Mouse (Mus musculus) intestine, postnatal 0 days (tissue): ENCODE data around the gene Gm47996. TPM values are rescaled to one million over a fixed set of nuclear protein-coding genes. Genes with fewer than 3 reads are reported as not detected.
"Not testable (repeated sequence)": the region's sequence is repeated elsewhere in the genome, so short reads cannot be mapped to it uniquely, and the experiment has no call there.

Experiments used
- ATAC-seq: fragments of 200-750 bp; cut with Nextera tagmentation; 2 replicates; pipeline ENCODE4 v1.8.0; 2017; ENCODE audit warnings: mild to moderate bottlenecking, moderate TSS enrichment, moderate library complexity
- H3K27ac ChIP-seq: fragments of 300-500 bp; sonication (generic); 2 replicates; pipeline ENCODE4 v1.5.1; 2014; ENCODE audit warnings: mild to moderate bottlenecking, low read depth, low read length, moderate library complexity
- H3K27me3 ChIP-seq: fragments of 300-500 bp; sonication (generic); replicated peaks from 2 replicates; pipeline ENCODE4 v1.6.1; 2014; ENCODE audit warnings: low read length, mixed read lengths; ENCODE audit not compliant: control insufficient read depth, insufficient read depth
- H3K36me3 ChIP-seq: fragments of 300-500 bp; sonication (generic); 2 replicates; pipeline ENCODE4 v1.6.1; 2014; ENCODE audit warnings: mild to moderate bottlenecking, moderate library complexity; ENCODE audit not compliant: control insufficient read depth, insufficient read depth
- H3K4me1 ChIP-seq: fragments of 300-500 bp; sonication (generic); replicated peaks from 2 replicates; pipeline ENCODE4 v1.6.1; 2014; ENCODE audit warnings: antibody characterized with exemption, low read length, mixed read lengths; ENCODE audit not compliant: control insufficient read depth, insufficient read depth
- H3K4me2 ChIP-seq: fragments of 300-500 bp; sonication (generic); replicated peaks from 2 replicates; pipeline ENCODE4 v1.6.1; 2014; ENCODE audit warnings: low read depth, mild to moderate bottlenecking, moderate library complexity
- H3K4me3 ChIP-seq: fragments of 300-500 bp; sonication (generic); 2 replicates; pipeline ENCODE4 v1.5.1; 2014; ENCODE audit warnings: low read depth, low read length
- H3K9ac ChIP-seq: fragments of 300-500 bp; sonication (generic); 2 replicates; pipeline ENCODE4 v1.6.1; 2014; ENCODE audit warnings: mild to moderate bottlenecking, low read depth, low read length
- H3K9me3 ChIP-seq: fragments of 300-500 bp; sonication (generic); 2 replicates; pipeline ENCODE4 v1.6.1; 2016; ENCODE audit warnings: mixed run types; ENCODE audit not compliant: control insufficient read depth
- CTCF ChIP-seq: sonication (generic); IDR thresholded peaks from 2 replicates; pipeline ENCODE4 v1.5.1; 2016; ENCODE audit warnings: low read depth, mild to moderate bottlenecking, control low read depth, antibody characterized with exemption, moderate library complexity
- WGBS: fragments of 180-500 bp; shearing (Covaris S2); extraction: QIAGEN DNeasy Blood & Tissue Kit; methylation state at CpG from one replicate; pipeline ENCODE4 v1.1.7; 2014; 5-methylcytosine and 5-hydroxymethylcytosine counted together
- polyA plus RNA-seq: library from polyadenylated mRNA; unstranded; fragments of >200 nt; fragmentation: Nextera tagmentation; extraction: Ambion mirVana; gene quantifications from 2 replicates; pipeline ENCODE4 v1.2.1, GENCODE M21; 2015

Gm47996 gene
- polyA plus RNA-seq, 1 experiment from 2014 or later = not detected

DNA sequence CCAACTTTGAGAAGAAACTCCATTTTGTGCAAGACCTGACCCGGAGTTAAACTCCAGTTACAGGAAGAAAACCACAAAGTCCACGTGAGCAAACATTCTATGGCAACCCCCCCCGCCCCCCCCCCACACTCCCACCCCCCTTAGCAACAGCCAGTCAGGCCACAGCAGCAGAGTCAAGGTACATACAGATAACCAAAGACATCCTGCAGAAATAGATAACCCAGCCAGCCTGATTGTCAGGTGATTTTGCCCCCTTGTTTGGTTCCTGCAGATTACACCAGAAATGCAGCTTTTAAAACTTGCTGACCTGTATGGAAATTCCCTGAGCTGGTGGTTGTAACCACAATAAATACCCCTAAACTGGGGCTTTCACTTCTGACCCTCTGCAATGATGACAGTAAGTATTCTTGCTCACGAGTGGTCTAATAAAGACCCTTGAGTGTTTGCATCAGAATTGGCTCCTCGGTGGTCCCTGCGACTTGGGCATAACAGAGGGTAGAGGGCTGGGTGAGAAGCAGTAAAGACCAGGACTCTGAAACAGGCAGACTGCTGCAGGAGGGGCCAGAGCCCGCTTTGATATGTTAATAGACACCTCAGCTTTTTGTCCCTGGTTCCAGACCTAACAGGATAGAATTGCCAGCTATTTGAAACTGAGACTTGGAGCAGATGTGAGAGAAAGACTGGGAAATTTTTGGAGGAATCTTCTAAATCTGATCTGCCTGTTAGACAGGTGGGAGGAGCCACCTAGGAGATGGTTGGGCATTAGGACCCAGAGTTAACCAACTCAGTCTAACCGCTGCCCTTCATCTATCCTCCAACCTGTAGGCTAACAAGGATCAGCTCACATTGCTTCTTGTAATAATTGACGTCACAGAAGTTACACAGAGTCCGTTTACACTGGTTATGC, 32.6 kb upstream of the Gm47996 start:
- H3K27ac ChIP-seq = peak overlapping the region; percentile 71
- no peak overlapping the region for H3K4me3 ChIP-seq

GRCm38 (mm10) chr1:151177937-151178271, 32.0 kb upstream of the Gm47996 start:
- peak overlapping the region; percentile 50 for H3K4me2 ChIP-seq
- H3K27ac ChIP-seq = peak overlapping the region; percentile 71; the same call in 1 of the 2 replicates
- no peaks in the 10 kb centered on the region; the same call in 1 of the 2 replicates for H3K4me1 ChIP-seq
- H3K9ac ChIP-seq = no peak overlapping the region
- no peaks in the 10 kb centered on the region for H3K27me3 ChIP-seq
- no peak overlapping the region for H3K4me3 ChIP-seq
- no peaks in the 10 kb centered on the region for H3K36me3 ChIP-seq
- no peak for TF ChIP-seq CTCF
- WGBS = 8% methylated on average over 4 of the region's 4 CpGs
- no peaks in the 10 kb centered on the region for H3K9me3 ChIP-seq
- ATAC-seq = no peak

More for the DNA sequence above, 32.6 kb upstream of the Gm47996 start:
- Histone ChIP-seq H3K27me3 (no peaks in the 10 kb centered on the region), H3K4me2 (peak overlapping the region; percentile 50), H3K4me1 (no peaks in the 10 kb centered on the region; the same call in 1 of the 2 replicates), H3K9me3 (no peaks in the 10 kb centered on the region), H3K36me3 (no peaks in the 10 kb centered on the region), H3K9ac (no peak overlapping the region)
- ATAC-seq = peak; percentile 97
- no peak for TF ChIP-seq CTCF
- 9% methylated on average over 10 of the region's 10 CpGs for WGBS

- H3K9ac ChIP-seq = no peak overlapping the region
- no peak overlapping the region for H3K4me3 ChIP-seq
- peak overlapping the region; percentile 71 for H3K27ac ChIP-seq
- no peak for TF ChIP-seq CTCF
- WGBS = 34% methylated on average over 2 of the region's 2 CpGs
- H3K9me3 ChIP-seq = no peaks in the 10 kb centered on the region
- ATAC-seq = no peak
- H3K4me1 ChIP-seq = no peaks in the 10 kb centered on the region; the same call in 1 of the 2 replicates
- H3K27me3 ChIP-seq = no peaks in the 10 kb centered on the region
- H3K36me3 ChIP-seq = no peaks in the 10 kb centered on the region
- H3K4me2 ChIP-seq = no peak overlapping the region; the same call in 1 of the 2 replicates
These were observed 31.3 kb upstream of the Gm47996 start for GRCm38 (mm10) chr1:151178505-151179083.

DNA sequence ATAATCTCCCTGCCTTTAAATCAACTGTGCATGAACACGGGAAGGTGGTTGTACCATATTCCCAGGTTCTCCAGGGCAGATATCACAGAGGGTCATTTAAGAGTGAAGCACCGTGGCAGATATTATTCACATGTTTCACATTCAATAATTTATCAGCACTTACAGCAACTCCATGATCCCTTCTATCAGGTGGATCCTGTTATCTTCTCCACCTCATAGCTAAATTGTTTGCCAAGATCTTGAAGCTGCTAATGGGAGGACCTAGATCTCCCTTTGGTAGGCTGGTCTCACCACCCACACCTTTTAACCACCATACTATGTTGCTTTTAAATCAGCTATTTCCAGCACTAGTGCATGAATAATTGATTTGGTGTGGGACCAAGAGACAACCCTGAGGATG, 29.8 kb upstream of the Gm47996 start:
- Histone ChIP-seq H3K4me3 (no peak overlapping the region), H3K9me3 (no peaks in the 10 kb centered on the region), H3K9ac (no peak overlapping the region), H3K27ac (no peak overlapping the region), H3K4me1 (no peaks in the 10 kb centered on the region; the same call in 1 of the 2 replicates), H3K36me3 (no peaks in the 10 kb centered on the region), H3K27me3 (no peaks in the 10 kb centered on the region), H3K4me2 (no peak overlapping the region)
- no peak for ATAC-seq
- WGBS = 57% methylated on average over 2 of the region's 2 CpGs
- no peak for TF ChIP-seq CTCF

- H3K4me2 ChIP-seq, H3K9ac ChIP-seq, ATAC-seq, H3K36me3 ChIP-seq, H3K27ac ChIP-seq, H3K27me3 ChIP-seq, H3K9me3 ChIP-seq, H3K4me1 ChIP-seq, H3K4me3 ChIP-seq: not testable (repeated sequence)
- WGBS = no CpG with 5 or more reads among the region's 7 CpGs
These were observed 27.7 kb upstream of the Gm47996 start, which contains the start of gene Gm47985 for GRCm38 (mm10) chr1:151182266-151182665. Gene Gm47985 (plus strand): TSS chr1:151182537.

DNA sequence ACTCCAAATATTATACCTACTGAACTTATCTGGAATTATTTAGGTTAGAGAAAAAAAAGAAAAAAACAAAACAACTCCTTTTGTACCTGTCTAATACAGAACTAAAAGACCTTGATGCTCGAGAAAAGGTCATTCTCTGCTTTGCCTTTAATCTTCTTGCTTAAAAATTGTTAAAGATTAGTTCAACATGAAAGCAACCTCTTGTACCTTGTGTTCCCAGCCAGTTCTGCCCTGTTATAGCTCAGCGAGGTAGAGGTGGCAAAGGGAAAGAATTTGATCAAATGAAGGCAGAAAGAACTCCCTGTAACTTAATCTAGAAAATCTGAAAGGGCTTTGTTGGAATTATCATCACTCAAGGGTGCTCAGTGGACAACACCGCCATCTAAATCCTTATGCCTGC, 23.7 kb upstream of the Gm47996 start:
- H3K27me3 ChIP-seq, ATAC-seq, H3K4me1 ChIP-seq, H3K9ac ChIP-seq, H3K4me2 ChIP-seq, H3K4me3 ChIP-seq, H3K9me3 ChIP-seq, H3K27ac ChIP-seq, H3K36me3 ChIP-seq: not testable (repeated sequence)
- WGBS = 83% methylated on average over 3 of the region's 3 CpGs

GRCm38 (mm10) chr1:151186879-151187424, 23.0 kb upstream of the Gm47996 start:
- not testable (repeated sequence) for H3K9ac ChIP-seq, H3K27ac ChIP-seq, ATAC-seq, H3K4me2 ChIP-seq, H3K4me3 ChIP-seq, H3K36me3 ChIP-seq, H3K9me3 ChIP-seq, H3K4me1 ChIP-seq, H3K27me3 ChIP-seq
- 79% methylated on average over 4 of the region's 4 CpGs for WGBS
